ENCODE assay signal across 8 mouse cellular contexts in genomic region chr2:43723104-43723541, GRCm38 (mm10). TPM values are rescaled to one million over a fixed set of nuclear protein-coding genes. Genes with fewer than 3 reads are reported as not detected.
DNase-seq lines count a peak whose midpoint lies in the region; ATAC-seq and TF ChIP-seq lines count a peak whose summit lies in the region.

No protein-coding gene starts in this region.

- 69% methylated on average over 7 of the region's 7 CpGs for WGBS in kidney, embryonic 16.5 days
- 66% methylated on average over 7 of the region's 7 CpGs for WGBS in forebrain, embryonic 10.5 days
- 51% methylated on average over 7 of the region's 7 CpGs for WGBS in midbrain, postnatal 0 days

- H3K9me3 ChIP-seq in kidney, embryonic 16.5 days (ENCODE audit: low read length): no peaks in the 10 kb centered on the region
- H3K9me3 ChIP-seq in forebrain, embryonic 10.5 days: no peaks in the 10 kb centered on the region
- no peaks in the 10 kb centered on the region for H3K9me3 ChIP-seq in midbrain, postnatal 0 days (ENCODE audit: low read length)

- ATAC-seq in kidney, embryonic 16.5 days (ENCODE audit: low FRiP score, low TSS enrichment): peak; percentile 70
- peak; percentile 1 for ATAC-seq in inflammation-experienced regulatory T-cells, adult 6 months
- ATAC-seq in midbrain, postnatal 0 days (ENCODE audit: low FRiP score): peak; percentile 61

- peak overlapping the region; percentile 23; the same call in 1 of the 2 replicates for H3K4me3 ChIP-seq in kidney, embryonic 16.5 days (ENCODE audit: low read length)
- peak overlapping the region; percentile 33 for H3K4me3 ChIP-seq in forebrain, embryonic 10.5 days
- peak overlapping the region; percentile 14; the same call in 1 of the 2 replicates for H3K4me3 ChIP-seq in midbrain, postnatal 0 days (ENCODE audit: low read depth, low read length)

- no peak for TF ChIP-seq CTCF in midbrain, postnatal 0 days (IDR thresholded peaks at IDR 0.05)

- peak overlapping the region; percentile 47 for H3K4me2 ChIP-seq in kidney, embryonic 16.5 days (replicated peaks; ENCODE audit: low read depth, low read length)
- peak overlapping the region; percentile 45 for H3K4me2 ChIP-seq in midbrain, postnatal 0 days (ENCODE audit: low read depth, low read length, poor library complexity, severe bottlenecking)

- intact Hi-C loops in gastrocnemius, postnatal 36 days (cut with DNase I): loop anchor here (2.0 to 5.0 kb wide), 2 partner anchors 129 to 180 kb away; no protein-coding TSS in a partner anchor

- H3K27me3 ChIP-seq in kidney, embryonic 16.5 days (ENCODE audit: insufficient read depth, low read length): no peaks in the 10 kb centered on the region
- peaks cover 11% of the 10 kb centered on the region; the same call in 1 of the 2 replicates for H3K27me3 ChIP-seq in forebrain, embryonic 10.5 days (ENCODE audit: poor library complexity, severe bottlenecking)
- no peaks in the 10 kb centered on the region for H3K27me3 ChIP-seq in midbrain, postnatal 0 days (ENCODE audit: insufficient read depth, low read length)

- H3K4me1 ChIP-seq in kidney, embryonic 16.5 days (ENCODE audit: insufficient read depth, low read length): peaks cover 3% of the 10 kb centered on the region; the same call in 1 of the 2 replicates
- H3K4me1 ChIP-seq in forebrain, embryonic 10.5 days: peaks cover 10% of the 10 kb centered on the region
- H3K4me1 ChIP-seq in midbrain, postnatal 0 days (ENCODE audit: insufficient read depth, low read length): no peaks in the 10 kb centered on the region

- DNase-seq in kidney, adult 9 months: no peak
- DNase-seq in forebrain, embryonic 10.5 days (ENCODE audit: extremely low spot score, low spot score): no peak
- no peak for DNase-seq in midbrain, postnatal 0 days (ENCODE audit: low spot score)
- DNase-seq in gastrocnemius, postnatal 36 days: no peak
- no peak for DNase-seq in retina, embryonic 14.5 days (ENCODE audit: low spot score)
- no peak for DNase-seq in adrenal gland, adult 2 months

- H3K36me3 ChIP-seq in kidney, embryonic 16.5 days (ENCODE audit: insufficient read depth, low read length): no peaks in the 10 kb centered on the region
- no peaks in the 10 kb centered on the region for H3K36me3 ChIP-seq in forebrain, embryonic 10.5 days (replicated peaks)
- H3K36me3 ChIP-seq in midbrain, postnatal 0 days (ENCODE audit: insufficient read depth, low read length): no peaks in the 10 kb centered on the region

- peak overlapping the region; percentile 46; the same call in 1 of the 2 replicates for H3K9ac ChIP-seq in kidney, embryonic 16.5 days (replicated peaks; ENCODE audit: low read length)
- 0 out of 2 replicates have a peak overlapping the region, but pooled peaks have one; percentile 19 for H3K9ac ChIP-seq in midbrain, postnatal 0 days (replicated peaks; ENCODE audit: low read length, poor library complexity, severe bottlenecking)

- no peak overlapping the region for H3K27ac ChIP-seq in kidney, embryonic 16.5 days (ENCODE audit: low read length)
- H3K27ac ChIP-seq in forebrain, embryonic 10.5 days: peak overlapping the region; percentile 62; the same call in 1 of the 2 replicates
- H3K27ac ChIP-seq in midbrain, postnatal 0 days (ENCODE audit: low read depth, low read length): no peak overlapping the region

RNA-seq across cellular contexts. Expression of gene Arhgap15, which starts 25.5 kb away (rescaled TPM):
- 0.80 and 1.1 TPM in 2 replicates for polyA plus RNA-seq in kidney, embryonic 16.5 days (2015; fragmentation: Nextera tagmentation; extraction: Ambion mirVana)
- polyA plus RNA-seq in forebrain, embryonic 10.5 days (2016; fragmentation: Nextera tagmentation; extraction: Ambion mirVana): 0.30 and 0.49 TPM in 2 replicates
- 100 to 1,000 TPM; 195 to 420 (median 351) TPM for polyA plus RNA-seq in inflammation-experienced regulatory T-cells, adult 6 months (2017; shearing (Covaris generic))
- 0.77 and 0.94 TPM in 2 replicates for total RNA-seq in midbrain, postnatal 0 days (2014; rRNA removed)
- 1.2 and 1.6 TPM in 2 replicates for polyA plus RNA-seq in midbrain, postnatal 0 days (2015; fragmentation: Nextera tagmentation; extraction: Ambion mirVana)
- under 1 TPM; 0.79 to 0.81 TPM for total RNA-seq in gastrocnemius, postnatal 36 days (2021)
- total RNA-seq in adrenal gland, adult 2 months (2021): 1 to 10 TPM; 1.8 to 2.6 TPM
- 0.08 and 0.09 TPM in 2 replicates for polyA plus RNA-seq in adrenal gland, adult 2 months (2012; rRNA removed)

Comparison
In these comparisons a context has a peak if more than half of its experiments do, and no peak if none do; other contexts are left out.
1. ATAC-seq: peak in every context shown above with its lines; median percentile 70 in kidney, embryonic 16.5 days; 61 in midbrain, postnatal 0 days; 1 in inflammation-experienced regulatory T-cells, adult 6 months.
2. RNA of gene Arhgap15, which starts 25.5 kb away (polyA plus RNA-seq): 195 to 420 TPM in inflammation-experienced regulatory T-cells, adult 6 months; 1.2 to 1.6 TPM in midbrain, postnatal 0 days, 0.80 to 1.1 TPM in kidney, embryonic 16.5 days, 0.30 to 0.49 TPM in forebrain, embryonic 10.5 days and 0.08 to 0.09 TPM in adrenal gland, adult 2 months; every median in the first group is over 10 times any median in the second.
3. Peak in every context shown above with its lines, with median percentiles within 50 percentile points of each other: H3K4me3 ChIP-seq.